Mouse (Mus musculus): ENCODE results near the gene Crebl2.

- TF ChIP-seq POLR2A (IDR thresholded peaks at IDR 0.05; ENCODE audit: extremely low read depth, insufficient read depth, low read length) = no peak
- no peak for TF ChIP-seq CTCF (IDR thresholded peaks at IDR 0.05; ENCODE audit: extremely low read depth, insufficient read depth, low read length)
These were observed 57.1 kb downstream of the Crebl2 start for GRCm38 (mm10) chr6:134887008-134887407.
